Mouse (Mus musculus): ENCODE data around the gene Tmem254b. TPM values are rescaled to one million over a fixed set of nuclear protein-coding genes. Genes with fewer than 3 reads are reported as not detected.
"Not testable (repeated sequence)": the region's sequence is repeated elsewhere in the genome, so short reads cannot be mapped to it uniquely, and the experiment has no call there.

Tmem254b gene
- polyA plus RNA-seq (2012; rRNA removed), result 6.8 and 7.3 TPM in 2 replicates

GRCm38 (mm10) chr14:26206926-26207247 is at the start of gene Tmem254b:
Gene Tmem254b, minus strand, starts transcription at chr14:26207041.
- H3K27me3 ChIP-seq (ENCODE audit: control insufficient read depth, insufficient read depth, low read length); H3K27ac ChIP-seq (ENCODE audit: control insufficient read depth, insufficient read depth, low read depth, low read length); H3K36me3 ChIP-seq (ENCODE audit: control insufficient read depth, insufficient read depth, low read length); H3K4me1 ChIP-seq (ENCODE audit: control insufficient read depth, insufficient read depth, low read length); H3K4me3 ChIP-seq (ENCODE audit: control insufficient read depth, low read depth, low read length): not testable (repeated sequence)

GRCm38 (mm10) chr14:26237183-26237582 is 30.3 kb upstream of the Tmem254b start:
- not testable (repeated sequence) for H3K4me1 ChIP-seq (ENCODE audit: control insufficient read depth, insufficient read depth, low read length); H3K4me3 ChIP-seq (ENCODE audit: control insufficient read depth, low read depth, low read length); H3K27ac ChIP-seq (ENCODE audit: control insufficient read depth, insufficient read depth, low read depth, low read length); H3K27me3 ChIP-seq (ENCODE audit: control insufficient read depth, insufficient read depth, low read length); H3K36me3 ChIP-seq (ENCODE audit: control insufficient read depth, insufficient read depth, low read length)

GRCm38 (mm10) chr14:26216233-26217000 is 9.6 kb upstream of the Tmem254b start:
- not testable (repeated sequence) for H3K4me3 ChIP-seq (ENCODE audit: control insufficient read depth, low read depth, low read length); H3K27me3 ChIP-seq (ENCODE audit: control insufficient read depth, insufficient read depth, low read length); H3K4me1 ChIP-seq (ENCODE audit: control insufficient read depth, insufficient read depth, low read length); H3K36me3 ChIP-seq (ENCODE audit: control insufficient read depth, insufficient read depth, low read length); H3K27ac ChIP-seq (ENCODE audit: control insufficient read depth, insufficient read depth, low read depth, low read length)

GRCm38 (mm10) chr14:26206197-26206925 is 480 bp downstream of the Tmem254b start:
- H3K4me1 ChIP-seq (ENCODE audit: control insufficient read depth, insufficient read depth, low read length); H3K4me3 ChIP-seq (ENCODE audit: control insufficient read depth, low read depth, low read length); H3K36me3 ChIP-seq (ENCODE audit: control insufficient read depth, insufficient read depth, low read length); H3K27ac ChIP-seq (ENCODE audit: control insufficient read depth, insufficient read depth, low read depth, low read length); H3K27me3 ChIP-seq (ENCODE audit: control insufficient read depth, insufficient read depth, low read length): not testable (repeated sequence)

GRCm38 (mm10) chr14:26197851-26198250 is 9.0 kb downstream of the Tmem254b start:
- not testable (repeated sequence) for H3K27ac ChIP-seq (ENCODE audit: control insufficient read depth, insufficient read depth, low read depth, low read length); H3K27me3 ChIP-seq (ENCODE audit: control insufficient read depth, insufficient read depth, low read length); H3K36me3 ChIP-seq (ENCODE audit: control insufficient read depth, insufficient read depth, low read length); H3K4me3 ChIP-seq (ENCODE audit: control insufficient read depth, low read depth, low read length); H3K4me1 ChIP-seq (ENCODE audit: control insufficient read depth, insufficient read depth, low read length)

GRCm38 (mm10) chr14:26188361-26188760 is 18.5 kb downstream of the Tmem254b start:
- not testable (repeated sequence) for H3K4me3 ChIP-seq (ENCODE audit: control insufficient read depth, low read depth, low read length); H3K36me3 ChIP-seq (ENCODE audit: control insufficient read depth, insufficient read depth, low read length); H3K4me1 ChIP-seq (ENCODE audit: control insufficient read depth, insufficient read depth, low read length); H3K27me3 ChIP-seq (ENCODE audit: control insufficient read depth, insufficient read depth, low read length); H3K27ac ChIP-seq (ENCODE audit: control insufficient read depth, insufficient read depth, low read depth, low read length)

- H3K27ac ChIP-seq (ENCODE audit: control insufficient read depth, insufficient read depth, low read depth, low read length); H3K36me3 ChIP-seq (ENCODE audit: control insufficient read depth, insufficient read depth, low read length); H3K4me1 ChIP-seq (ENCODE audit: control insufficient read depth, insufficient read depth, low read length); H3K27me3 ChIP-seq (ENCODE audit: control insufficient read depth, insufficient read depth, low read length); H3K4me3 ChIP-seq (ENCODE audit: control insufficient read depth, low read depth, low read length): not testable (repeated sequence)
These were observed 20.2 kb downstream of the Tmem254b start for GRCm38 (mm10) chr14:26186638-26187037.

- not testable (repeated sequence) for H3K36me3 ChIP-seq (ENCODE audit: control insufficient read depth, insufficient read depth, low read length); H3K27ac ChIP-seq (ENCODE audit: control insufficient read depth, insufficient read depth, low read depth, low read length); H3K27me3 ChIP-seq (ENCODE audit: control insufficient read depth, insufficient read depth, low read length); H3K4me3 ChIP-seq (ENCODE audit: control insufficient read depth, low read depth, low read length); H3K4me1 ChIP-seq (ENCODE audit: control insufficient read depth, insufficient read depth, low read length)
These were observed 24.5 kb downstream of the Tmem254b start, which contains the start of gene Plac9b for GRCm38 (mm10) chr14:26182380-26182779. Gene Plac9b, minus strand, starts transcription at chr14:26182480.

GRCm38 (mm10) chr14:26181660-26182059 is 25.2 kb downstream of the Tmem254b start:
- not testable (repeated sequence) for H3K4me3 ChIP-seq (ENCODE audit: control insufficient read depth, low read depth, low read length); H3K4me1 ChIP-seq (ENCODE audit: control insufficient read depth, insufficient read depth, low read length); H3K27ac ChIP-seq (ENCODE audit: control insufficient read depth, insufficient read depth, low read depth, low read length); H3K36me3 ChIP-seq (ENCODE audit: control insufficient read depth, insufficient read depth, low read length); H3K27me3 ChIP-seq (ENCODE audit: control insufficient read depth, insufficient read depth, low read length)

- H3K27ac ChIP-seq (ENCODE audit: control insufficient read depth, insufficient read depth, low read depth, low read length); H3K27me3 ChIP-seq (ENCODE audit: control insufficient read depth, insufficient read depth, low read length); H3K4me3 ChIP-seq (ENCODE audit: control insufficient read depth, low read depth, low read length); H3K4me1 ChIP-seq (ENCODE audit: control insufficient read depth, insufficient read depth, low read length); H3K36me3 ChIP-seq (ENCODE audit: control insufficient read depth, insufficient read depth, low read length): not testable (repeated sequence)
These were observed 31.8 kb downstream of the Tmem254b start for GRCm38 (mm10) chr14:26175028-26175427.

GRCm38 (mm10) chr14:26173955-26174354 is 32.9 kb downstream of the Tmem254b start:
- H3K36me3 ChIP-seq (ENCODE audit: control insufficient read depth, insufficient read depth, low read length); H3K27ac ChIP-seq (ENCODE audit: control insufficient read depth, insufficient read depth, low read depth, low read length); H3K27me3 ChIP-seq (ENCODE audit: control insufficient read depth, insufficient read depth, low read length); H3K4me1 ChIP-seq (ENCODE audit: control insufficient read depth, insufficient read depth, low read length); H3K4me3 ChIP-seq (ENCODE audit: control insufficient read depth, low read depth, low read length): not testable (repeated sequence)

- H3K27ac ChIP-seq (ENCODE audit: control insufficient read depth, insufficient read depth, low read depth, low read length); H3K4me3 ChIP-seq (ENCODE audit: control insufficient read depth, low read depth, low read length); H3K27me3 ChIP-seq (ENCODE audit: control insufficient read depth, insufficient read depth, low read length); H3K36me3 ChIP-seq (ENCODE audit: control insufficient read depth, insufficient read depth, low read length); H3K4me1 ChIP-seq (ENCODE audit: control insufficient read depth, insufficient read depth, low read length): not testable (repeated sequence)
These were observed 41.6 kb downstream of the Tmem254b start for GRCm38 (mm10) chr14:26165266-26165665.
